Mouse (Mus musculus): Measurements from ENCODE around the gene Kcnmb2. TPM values are rescaled to one million over a fixed set of nuclear protein-coding genes. Genes with fewer than 3 reads are reported as not detected.

Gene Kcnmb2
- polyA plus RNA-seq, 1 experiment from 2014 or later: 0.47 TPM

- Histone ChIP-seq H3K9me3 (no peaks in the 10 kb centered on the region), H3K4me1 (no peaks in the 10 kb centered on the region), H3K4me2 (no peak overlapping the region), H3K27me3 (no peaks in the 10 kb centered on the region), H3K36me3 (no peaks in the 10 kb centered on the region), H3K9ac (no peak overlapping the region), H3K4me3 (no peak overlapping the region), H3K27ac (no peak overlapping the region)
- ATAC-seq (ENCODE audit: insufficient number of reproducible peaks, low FRiP score, low TSS enrichment, low read depth): no peak
- 59% methylated on average over 6 of the region's 6 CpGs for WGBS
Observed at GRCm38 (mm10) chr3:32180519-32180918, 278.2 kb downstream of the Kcnmb2 start.

DNA sequence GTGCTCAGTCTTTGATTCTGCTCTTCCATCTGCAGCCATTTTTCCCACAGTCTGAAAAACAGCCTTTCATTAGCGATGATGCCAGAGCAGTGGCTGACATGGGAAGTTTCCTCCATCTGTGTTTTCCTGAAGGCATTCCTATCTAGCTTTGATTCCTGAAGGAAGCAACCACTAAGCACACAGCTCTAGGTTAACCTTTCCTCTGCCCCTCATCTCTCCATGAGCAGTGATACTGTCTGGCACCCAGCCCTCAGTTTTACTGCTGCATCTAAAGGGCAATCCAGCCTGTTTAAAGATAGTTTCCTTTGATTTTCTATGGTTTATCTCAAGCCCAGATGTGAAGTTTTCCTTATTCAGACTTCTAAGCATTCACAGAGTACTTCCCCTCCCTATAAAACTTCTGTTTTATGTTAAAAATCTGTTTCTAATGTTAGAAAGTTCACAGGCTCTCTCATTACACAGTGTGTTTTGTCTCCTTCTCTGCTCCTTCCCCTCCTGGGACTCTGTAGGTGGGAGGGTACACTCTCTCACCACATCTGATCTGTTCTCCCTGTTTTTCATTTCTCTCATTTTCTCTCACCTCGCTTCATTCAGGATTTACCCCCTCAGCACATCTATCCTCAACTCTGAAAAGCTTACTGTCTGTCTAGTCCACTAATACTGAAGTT is 283.7 kb downstream of the Kcnmb2 start:
- H3K4me2 ChIP-seq: no peak overlapping the region
- WGBS: 30% methylated on average over 2 of the region's 2 CpGs
- no peaks in the 10 kb centered on the region for H3K27me3 ChIP-seq
- ATAC-seq (ENCODE audit: insufficient number of reproducible peaks, low FRiP score, low TSS enrichment, low read depth): no peak
- H3K36me3 ChIP-seq: no peaks in the 10 kb centered on the region
- no peak overlapping the region for H3K9ac ChIP-seq
- no peak overlapping the region for H3K4me3 ChIP-seq
- no peak overlapping the region for H3K27ac ChIP-seq
- no peaks in the 10 kb centered on the region for H3K9me3 ChIP-seq
- H3K4me1 ChIP-seq: no peaks in the 10 kb centered on the region

DNA sequence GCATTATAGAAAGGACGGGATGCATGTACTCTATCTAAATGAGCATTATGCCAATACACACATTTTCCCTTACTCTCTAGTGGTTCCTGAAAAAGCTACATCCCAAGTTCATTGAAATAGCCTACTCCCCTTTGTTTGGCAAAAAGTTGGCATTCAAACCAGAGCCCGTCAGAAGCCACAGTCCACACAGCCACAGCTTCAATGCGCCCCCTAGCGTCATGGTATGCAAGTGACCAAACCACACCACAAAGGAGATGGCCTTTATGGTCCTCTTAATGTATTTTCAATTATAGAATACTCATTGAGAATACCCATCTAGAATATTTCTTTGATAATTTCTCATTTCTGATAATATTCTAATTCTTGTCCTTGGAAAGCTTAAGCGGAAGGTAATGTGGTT is 286.2 kb downstream of the Kcnmb2 start:
- no peaks in the 10 kb centered on the region for H3K4me1 ChIP-seq
- no peak for ATAC-seq (ENCODE audit: insufficient number of reproducible peaks, low FRiP score, low TSS enrichment, low read depth)
- no peak overlapping the region for H3K4me3 ChIP-seq
- H3K27ac ChIP-seq: no peak overlapping the region
- H3K9me3 ChIP-seq: no peaks in the 10 kb centered on the region
- H3K36me3 ChIP-seq: no peaks in the 10 kb centered on the region
- WGBS: 39% methylated on average over 5 of the region's 5 CpGs
- H3K4me2 ChIP-seq: no peak overlapping the region
- no peaks in the 10 kb centered on the region for H3K27me3 ChIP-seq
- H3K9ac ChIP-seq: no peak overlapping the region

DNA sequence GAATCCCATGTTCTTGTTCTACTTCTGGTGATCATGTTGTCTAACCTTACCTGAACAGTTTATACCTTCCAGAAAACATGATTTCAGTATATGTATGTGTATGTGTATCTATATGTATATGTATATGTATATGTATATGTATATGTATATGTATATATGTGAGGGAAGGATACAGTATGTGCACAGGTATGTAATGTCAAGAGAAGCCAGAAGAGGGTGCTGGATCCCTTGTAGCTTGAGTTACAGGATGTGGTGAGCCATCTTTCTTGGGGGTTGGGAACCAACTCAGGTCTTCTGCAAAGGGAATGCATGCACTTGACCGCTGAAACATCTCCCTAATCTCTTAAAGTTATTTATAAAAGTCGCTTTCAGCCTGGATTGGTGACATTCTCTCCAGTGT is 286.6 kb downstream of the Kcnmb2 start:
- ATAC-seq (ENCODE audit: insufficient number of reproducible peaks, low FRiP score, low TSS enrichment, low read depth): no peak
- Histone ChIP-seq H3K27me3 (no peaks in the 10 kb centered on the region), H3K9ac (no peak overlapping the region), H3K4me3 (no peak overlapping the region), H3K4me2 (no peak overlapping the region), H3K36me3 (no peaks in the 10 kb centered on the region), H3K9me3 (no peaks in the 10 kb centered on the region), H3K4me1 (no peaks in the 10 kb centered on the region), H3K27ac (no peak overlapping the region)
- WGBS: 90% methylated on average over 2 of the region's 2 CpGs

GRCm38 (mm10) chr3:32189956-32190355 is 287.6 kb downstream of the Kcnmb2 start:
- ATAC-seq (ENCODE audit: insufficient number of reproducible peaks, low FRiP score, low TSS enrichment, low read depth): no peak
- no peaks in the 10 kb centered on the region for H3K4me1 ChIP-seq
- no peaks in the 10 kb centered on the region for H3K27me3 ChIP-seq
- no peak overlapping the region for H3K27ac ChIP-seq
- H3K36me3 ChIP-seq: no peaks in the 10 kb centered on the region
- no peak overlapping the region for H3K9ac ChIP-seq
- no peaks in the 10 kb centered on the region for H3K9me3 ChIP-seq
- H3K4me2 ChIP-seq: no peak overlapping the region
- no peak overlapping the region for H3K4me3 ChIP-seq
- WGBS: 60% methylated on average over 5 of the region's 5 CpGs

- no peak overlapping the region for H3K4me3 ChIP-seq
- no peaks in the 10 kb centered on the region for H3K36me3 ChIP-seq
- H3K9ac ChIP-seq: no peak overlapping the region
- H3K9me3 ChIP-seq: no peaks in the 10 kb centered on the region
- no peak overlapping the region for H3K27ac ChIP-seq
- WGBS: 56% methylated on average over 5 of the region's 5 CpGs
- peaks cover 2% of the 10 kb centered on the region; the same call in 1 of the 2 replicates for H3K4me1 ChIP-seq
- ATAC-seq (ENCODE audit: insufficient number of reproducible peaks, low FRiP score, low TSS enrichment, low read depth): no peak
- no peaks in the 10 kb centered on the region for H3K27me3 ChIP-seq
- H3K4me2 ChIP-seq: no peak overlapping the region
Observed at GRCm38 (mm10) chr3:32194014-32194413, 291.7 kb downstream of the Kcnmb2 start.

- no peak overlapping the region for H3K9ac ChIP-seq
- 68% methylated on average over 2 of the region's 2 CpGs for WGBS
- H3K4me3 ChIP-seq: no peak overlapping the region
- no peaks in the 10 kb centered on the region for H3K36me3 ChIP-seq
- H3K9me3 ChIP-seq: no peaks in the 10 kb centered on the region
- ATAC-seq (ENCODE audit: insufficient number of reproducible peaks, low FRiP score, low TSS enrichment, low read depth): no peak
- H3K4me1 ChIP-seq: no peaks in the 10 kb centered on the region
- no peaks in the 10 kb centered on the region for H3K27me3 ChIP-seq
- H3K27ac ChIP-seq: no peak overlapping the region
- no peak overlapping the region for H3K4me2 ChIP-seq
Observed at GRCm38 (mm10) chr3:32226755-32227154, 324.4 kb downstream of the Kcnmb2 start.

DNA sequence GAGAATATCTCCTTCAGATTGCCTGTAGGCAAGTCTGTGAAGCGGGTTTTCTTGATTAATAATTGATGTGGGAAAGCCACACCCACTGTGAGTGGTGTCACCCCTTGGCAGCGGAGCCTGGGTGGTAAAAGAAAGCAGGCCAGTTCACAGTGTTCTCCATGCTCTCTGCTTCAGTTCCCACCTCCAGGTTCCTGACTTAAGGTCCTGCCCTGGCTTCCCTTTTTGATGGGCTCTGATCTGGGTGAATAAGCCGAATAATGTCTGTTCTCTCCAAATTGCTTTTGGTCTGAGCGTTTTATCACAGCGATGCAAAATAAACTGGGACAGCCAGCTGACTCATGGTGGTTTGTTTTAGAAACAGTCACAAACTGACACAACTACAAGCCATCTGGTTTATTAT is 334.5 kb downstream of the Kcnmb2 start:
- ATAC-seq (ENCODE audit: insufficient number of reproducible peaks, low FRiP score, low TSS enrichment, low read depth): no peak
- Histone ChIP-seq H3K4me2 (no peak overlapping the region), H3K9ac (no peak overlapping the region), H3K9me3 (no peaks in the 10 kb centered on the region), H3K27me3 (no peaks in the 10 kb centered on the region), H3K27ac (no peak overlapping the region), H3K36me3 (no peaks in the 10 kb centered on the region), H3K4me3 (no peak overlapping the region), H3K4me1 (no peaks in the 10 kb centered on the region)
- WGBS: 73% methylated on average over 5 of the region's 5 CpGs

Data from limb, embryonic 15.5 days (tissue).